Mouse (Mus musculus) stomach, embryonic 16.5 days (tissue): ENCODE measurements around the gene Zfc3h1. TPM values are rescaled to one million over a fixed set of nuclear protein-coding genes. Genes with fewer than 3 reads are reported as not detected.
A peak's percentile ranks its signal among the peaks of the same experiment; 100 is the strongest.

ENCODE experiments used
- ATAC-seq: fragments of 200-750 bp; cut with Nextera tagmentation; 2 replicates; pipeline ENCODE4 v1.8.0; 2017; ENCODE audit warnings: moderate number of reproducible peaks, moderate TSS enrichment; ENCODE audit not compliant: insufficient read depth, low FRiP score
- H3K27ac ChIP-seq: fragments of 300-500 bp; sonication (generic); 2 replicates; pipeline ENCODE4 v1.5.1; 2014; ENCODE audit warnings: low read length
- H3K27me3 ChIP-seq: fragments of 300-500 bp; sonication (generic); 2 replicates; pipeline ENCODE4 v1.6.1; 2014; ENCODE audit warnings: low read length, control low read depth, mixed read lengths; ENCODE audit not compliant: control insufficient read depth, insufficient read depth
- H3K36me3 ChIP-seq: fragments of 300-500 bp; sonication (generic); 2 replicates; pipeline ENCODE4 v1.6.1; 2014; ENCODE audit warnings: low read length; ENCODE audit not compliant: control insufficient read depth, insufficient read depth
- H3K4me1 ChIP-seq: fragments of 300-500 bp; sonication (generic); 2 replicates; pipeline ENCODE4 v1.6.1; 2014; ENCODE audit warnings: low read length, control low read depth, mixed read lengths; ENCODE audit not compliant: control insufficient read depth, insufficient read depth
- H3K4me2 ChIP-seq: fragments of 300-500 bp; sonication (generic); 2 replicates; pipeline ENCODE4 v1.6.1; 2014; ENCODE audit warnings: low read depth, low read length, mixed read lengths
- H3K4me3 ChIP-seq: fragments of 300-500 bp; sonication (generic); replicated peaks from 2 replicates; pipeline ENCODE4 v1.5.1; 2014; ENCODE audit warnings: mild to moderate bottlenecking, low read length
- H3K9ac ChIP-seq: fragments of 300-500 bp; sonication (generic); 2 replicates; pipeline ENCODE4 v1.6.1; 2014; ENCODE audit warnings: low read length
- H3K9me3 ChIP-seq: fragments of 300-500 bp; sonication (generic); replicated peaks from 2 replicates; pipeline ENCODE4 v1.6.1; 2016; ENCODE audit warnings: low read length, control low read depth; ENCODE audit not compliant: control insufficient read depth
- WGBS: fragments of 180-500 bp; shearing (Covaris S2); extraction: QIAGEN DNeasy Blood & Tissue Kit; methylation state at CpG from one replicate; pipeline ENCODE4 v1.1.7; 2014; 5-methylcytosine and 5-hydroxymethylcytosine counted together
- polyA plus RNA-seq: library from polyadenylated mRNA; unstranded; fragments of >200 nt; fragmentation: Nextera tagmentation; extraction: Ambion mirVana; gene quantifications from 2 replicates; pipeline ENCODE4 v1.2.1, GENCODE M21; 2015

Gene Zfc3h1
- polyA plus RNA-seq, 1 experiment from 2014 or later, result 20.5 TPM

- no peak overlapping the region for H3K9ac ChIP-seq
- no peak overlapping the region for H3K4me3 ChIP-seq
- H3K4me2 ChIP-seq, result no peak overlapping the region
- peaks cover 5% of the 10 kb centered on the region; the same call in 1 of the 2 replicates for H3K36me3 ChIP-seq
- no peak for ATAC-seq
- no peak overlapping the region for H3K27ac ChIP-seq
- H3K4me1 ChIP-seq, result no peaks in the 10 kb centered on the region
- no peaks in the 10 kb centered on the region for H3K27me3 ChIP-seq
- 75% methylated on average over 6 of the region's 6 CpGs for WGBS
- H3K9me3 ChIP-seq, result no peaks in the 10 kb centered on the region
Observed at GRCm38 (mm10) chr10:115354553-115354952, 30.2 kb upstream of the Zfc3h1 start.

GRCm38 (mm10) chr10:115355016-115355415, 29.7 kb upstream of the Zfc3h1 start:
- Histone ChIP-seq H3K27ac (no peak overlapping the region), H3K9me3 (no peaks in the 10 kb centered on the region), H3K9ac (no peak overlapping the region), H3K4me2 (no peak overlapping the region), H3K36me3 (peaks cover 5% of the 10 kb centered on the region; the same call in 1 of the 2 replicates), H3K27me3 (no peaks in the 10 kb centered on the region), H3K4me3 (no peak overlapping the region), H3K4me1 (no peaks in the 10 kb centered on the region)
- ATAC-seq, result no peak
- WGBS, result 88% methylated on average over 6 of the region's 6 CpGs

DNA sequence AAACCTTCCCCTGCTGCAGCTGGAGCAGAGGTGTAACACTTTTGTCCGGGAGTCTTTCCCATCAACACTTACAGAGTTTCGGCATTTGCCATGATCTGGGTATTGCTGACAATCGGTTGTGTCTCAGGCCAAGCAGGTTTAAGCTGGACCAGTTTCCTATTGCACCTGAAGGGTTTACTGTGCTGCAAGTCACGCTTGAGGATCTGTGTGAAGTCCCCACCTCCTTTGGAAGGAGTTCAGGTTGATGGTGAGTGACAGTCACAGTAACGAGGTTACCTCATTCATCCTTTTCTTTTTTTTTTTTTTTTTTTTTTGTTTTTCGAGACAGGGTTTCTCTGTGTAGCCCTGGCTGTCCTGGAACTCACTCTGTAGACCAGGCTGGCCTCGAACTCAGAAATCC, 28.7 kb upstream of the Zfc3h1 start:
- H3K9ac ChIP-seq, result no peak overlapping the region

DNA sequence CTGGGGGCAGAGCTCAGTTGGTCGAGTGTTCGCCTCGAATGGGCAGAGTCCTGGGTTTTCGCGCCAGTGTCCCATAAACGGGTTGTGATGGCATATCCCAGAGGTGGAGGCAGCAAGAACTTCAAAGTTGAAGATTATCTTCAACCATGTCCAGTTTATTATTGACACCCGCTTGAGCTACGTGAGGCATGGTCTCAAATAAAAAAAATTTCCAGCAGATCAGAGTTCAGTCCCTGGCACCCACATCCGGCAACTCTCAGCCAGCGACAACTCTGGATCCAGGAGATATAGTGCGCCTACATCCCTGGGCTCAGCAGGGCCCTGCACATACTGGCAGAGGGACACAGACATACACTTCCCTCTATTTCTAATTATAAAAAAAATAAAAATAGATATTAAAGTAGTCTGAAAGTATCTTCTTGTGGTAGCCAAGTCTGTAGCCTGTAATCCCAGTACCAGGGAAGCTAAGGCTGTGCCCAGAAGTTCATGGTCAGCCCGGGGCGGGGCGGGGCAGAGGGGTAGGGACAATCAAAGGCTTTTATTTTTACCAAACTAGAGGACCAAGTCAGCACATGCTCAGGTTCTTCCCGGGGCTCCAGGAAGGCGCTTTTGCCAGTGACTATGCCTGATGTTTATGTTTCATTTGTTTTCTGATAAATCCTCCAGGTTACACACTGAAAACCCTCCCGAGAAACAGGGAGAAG, 26.4 kb upstream of the Zfc3h1 start:
- WGBS, result 85% methylated on average over 17 of the region's 17 CpGs
- H3K4me2 ChIP-seq, result no peak overlapping the region
- H3K9me3 ChIP-seq, result no peaks in the 10 kb centered on the region
- no peak overlapping the region for H3K9ac ChIP-seq
- no peaks in the 10 kb centered on the region for H3K27me3 ChIP-seq
- H3K36me3 ChIP-seq, result peaks cover 5% of the 10 kb centered on the region; the same call in 1 of the 2 replicates
- no peak overlapping the region for H3K4me3 ChIP-seq
- ATAC-seq, result no peak
- peaks cover 4% of the 10 kb centered on the region; the same call in 1 of the 2 replicates for H3K4me1 ChIP-seq
- no peak overlapping the region for H3K27ac ChIP-seq

More for the DNA sequence above, 28.7 kb upstream of the Zfc3h1 start:
- H3K4me3 ChIP-seq, result no peak overlapping the region
- H3K4me1 ChIP-seq, result peaks cover 2% of the 10 kb centered on the region; the same call in 1 of the 2 replicates
- no peaks in the 10 kb centered on the region for H3K27me3 ChIP-seq
- H3K36me3 ChIP-seq, result peaks cover 5% of the 10 kb centered on the region; the same call in 1 of the 2 replicates
- 84% methylated on average over 6 of the region's 7 CpGs for WGBS
- ATAC-seq, result no peak
- no peak overlapping the region for H3K27ac ChIP-seq
- no peaks in the 10 kb centered on the region for H3K9me3 ChIP-seq
- H3K4me2 ChIP-seq, result no peak overlapping the region

DNA sequence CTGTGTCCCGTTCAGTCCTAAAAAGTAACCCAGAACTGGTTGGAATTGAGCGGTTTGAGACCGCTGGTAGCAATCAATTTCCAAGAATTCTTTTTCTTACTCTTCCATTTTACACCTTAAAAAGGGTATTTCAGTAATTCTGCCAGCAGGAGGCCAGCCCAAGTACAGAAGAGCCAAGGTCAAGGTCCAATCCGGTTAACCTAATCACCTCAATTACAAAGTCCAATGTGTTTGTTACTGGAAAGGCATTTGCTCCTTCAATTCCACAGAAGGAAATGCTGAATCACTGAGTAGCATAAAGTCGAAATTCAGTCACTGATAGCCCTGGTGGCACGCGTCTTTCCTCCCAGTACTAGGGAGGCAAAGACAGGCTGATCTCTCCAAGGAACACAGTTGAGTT, 25.7 kb upstream of the Zfc3h1 start:
- H3K9me3 ChIP-seq, result no peaks in the 10 kb centered on the region
- H3K27me3 ChIP-seq, result no peaks in the 10 kb centered on the region
- no peak for ATAC-seq
- H3K27ac ChIP-seq, result no peak overlapping the region
- no peak overlapping the region for H3K4me3 ChIP-seq
- peaks cover 4% of the 10 kb centered on the region; the same call in 1 of the 2 replicates for H3K4me1 ChIP-seq
- no peak overlapping the region for H3K4me2 ChIP-seq
- WGBS, result 88% methylated on average over 7 of the region's 7 CpGs
- peaks cover 5% of the 10 kb centered on the region; the same call in 1 of the 2 replicates for H3K36me3 ChIP-seq
- H3K9ac ChIP-seq, result no peak overlapping the region

GRCm38 (mm10) chr10:115361840-115362622, 22.7 kb upstream of the Zfc3h1 start, which contains the start of gene Tmem19:
Gene Tmem19 (minus strand): TSS chr10:115362501.
- Histone ChIP-seq H3K9ac (peak within 1 kb of the TSS; percentile 75), H3K4me1 (peaks cover 4% of the 10 kb centered on the region; the same call in 1 of the 2 replicates), H3K27me3 (no peaks in the 10 kb centered on the region), H3K36me3 (no peaks in the 10 kb centered on the region), H3K4me2 (peak within 1 kb of the TSS; percentile 76), H3K9me3 (no peaks in the 10 kb centered on the region), H3K27ac (peak within 1 kb of the TSS; percentile 94), H3K4me3 (peak within 1 kb of the TSS; percentile 73)
- ATAC-seq, result peak; percentile 99
- under 1% methylated on average over 49 of the region's 58 CpGs for WGBS

DNA sequence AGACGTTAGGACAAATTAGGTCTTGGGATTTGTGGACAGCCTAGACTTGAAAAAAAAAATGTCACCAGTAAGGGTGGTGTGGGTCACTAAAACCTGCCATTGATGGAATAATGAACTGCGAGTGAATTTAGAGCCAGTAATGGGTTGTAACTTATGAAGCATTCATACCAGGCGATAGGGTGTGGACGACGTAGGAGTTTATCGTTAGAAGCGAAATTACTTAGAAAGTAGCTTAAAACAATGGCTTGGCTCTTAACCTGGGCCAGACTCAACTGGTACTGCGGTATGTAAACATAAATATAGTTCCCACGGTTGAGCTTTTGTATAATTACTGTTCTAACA, 22.2 kb upstream of the Zfc3h1 start:
- 6% methylated on average over 9 of the region's 9 CpGs for WGBS
- peak; percentile 5; the same call in 1 of the 2 replicates for ATAC-seq

GRCm38 (mm10) chr10:115363151-115363550, 21.6 kb upstream of the Zfc3h1 start:
- ATAC-seq, result no peak
- Histone ChIP-seq H3K4me2 (peak overlapping the region; percentile 76), H3K4me3 (peak overlapping the region; percentile 73), H3K9ac (no peak overlapping the region; the same call in 1 of the 2 replicates), H3K36me3 (no peaks in the 10 kb centered on the region), H3K27me3 (no peaks in the 10 kb centered on the region), H3K4me1 (peaks cover 4% of the 10 kb centered on the region; the same call in 1 of the 2 replicates), H3K9me3 (no peaks in the 10 kb centered on the region), H3K27ac (peak overlapping the region; percentile 94)
- 83% methylated on average over 4 of the region's 4 CpGs for WGBS

More for the DNA sequence above, 22.2 kb upstream of the Zfc3h1 start:
- Histone ChIP-seq H3K9me3 (no peaks in the 10 kb centered on the region), H3K27ac (peak overlapping the region; percentile 94), H3K4me3 (peak overlapping the region; percentile 73), H3K9ac (peak overlapping the region; percentile 75), H3K36me3 (no peaks in the 10 kb centered on the region), H3K4me2 (peak overlapping the region; percentile 76), H3K27me3 (no peaks in the 10 kb centered on the region), H3K4me1 (peaks cover 4% of the 10 kb centered on the region; the same call in 1 of the 2 replicates)
